Mouse (Mus musculus) neural tube, embryonic 11.5 days (tissue): ENCODE results near the gene Slc39a8. TPM values are rescaled to one million over a fixed set of nuclear protein-coding genes. Genes with fewer than 3 reads are reported as not detected.

Experiments
- ATAC-seq: fragments of 200-750 bp; cut with Nextera tagmentation; 2 replicates; pipeline ENCODE4 v1.8.0; 2017; ENCODE audit warnings: moderate number of reproducible peaks, mild to moderate bottlenecking, moderate TSS enrichment, moderate library complexity; ENCODE audit not compliant: insufficient read depth, low FRiP score, low TSS enrichment
- DNase-seq: peaks from one replicate; pipeline ENCODE4 v3.0.0-alpha.2; 2015; ENCODE audit warnings: low spot score
- H3K27ac ChIP-seq: fragments of 300-500 bp; sonication (generic); 2 replicates; pipeline ENCODE4 v1.5.1; 2014; ENCODE audit warnings: low read depth, mild to moderate bottlenecking, low read length
- H3K27me3 ChIP-seq: fragments of 300-500 bp; sonication (generic); 2 replicates; pipeline ENCODE4 v1.6.1; 2014; ENCODE audit warnings: mild to moderate bottlenecking, low read length, mixed read lengths; ENCODE audit not compliant: control insufficient read depth, insufficient read depth
- H3K36me3 ChIP-seq: fragments of 300-500 bp; sonication (generic); 2 replicates; pipeline ENCODE4 v1.6.1; 2014; ENCODE audit warnings: mild to moderate bottlenecking, low read length, moderate library complexity, mixed read lengths; ENCODE audit not compliant: control insufficient read depth, insufficient read depth
- H3K4me1 ChIP-seq: fragments of 300-500 bp; sonication (generic); 2 replicates; pipeline ENCODE4 v1.6.1; 2014; ENCODE audit warnings: low read length, mixed read lengths; ENCODE audit not compliant: control insufficient read depth, insufficient read depth
- H3K4me2 ChIP-seq: fragments of 300-500 bp; sonication (generic); 2 replicates; pipeline ENCODE4 v1.6.1; 2014; ENCODE audit warnings: low read depth, mild to moderate bottlenecking, moderate library complexity
- H3K4me3 ChIP-seq: fragments of 300-500 bp; sonication (generic); 2 replicates; pipeline ENCODE4 v1.5.1; 2014; ENCODE audit warnings: low read depth, low read length
- H3K9ac ChIP-seq: fragments of 300-500 bp; sonication (generic); 2 replicates; pipeline ENCODE4 v1.6.1; 2014; ENCODE audit warnings: mild to moderate bottlenecking, low read length
- H3K9me3 ChIP-seq: fragments of 300-500 bp; sonication (generic); 2 replicates; pipeline ENCODE4 v1.6.1; 2016; ENCODE audit warnings: low read length; ENCODE audit not compliant: control insufficient read depth
- WGBS: fragments of 180-500 bp; shearing (Covaris S2); extraction: QIAGEN DNeasy Blood & Tissue Kit; methylation state at CpG from one replicate; pipeline ENCODE4 v1.1.7; 2014; 5-methylcytosine and 5-hydroxymethylcytosine counted together
- polyA plus RNA-seq: library from polyadenylated mRNA; unstranded; fragments of >200 nt; fragmentation: Nextera tagmentation; extraction: Ambion mirVana; gene quantifications from 2 replicates; pipeline ENCODE4 v1.2.1, GENCODE M21; 2014

Slc39a8 gene
- polyA plus RNA-seq, 1 experiment from 2014 or later, result 20.6 TPM

GRCm38 (mm10) chr3:135840185-135840584, 15.1 kb downstream of the Slc39a8 start:
- Histone ChIP-seq H3K4me3 (no peak overlapping the region), H3K4me2 (no peak overlapping the region), H3K27me3 (no peaks in the 10 kb centered on the region), H3K4me1 (no peaks in the 10 kb centered on the region), H3K9ac (no peak overlapping the region), H3K9me3 (no peaks in the 10 kb centered on the region), H3K27ac (no peak overlapping the region), H3K36me3 (no peaks in the 10 kb centered on the region)
- ATAC-seq, result no peak
- 76% methylated on average over 12 of the region's 12 CpGs for WGBS
- no peak for DNase-seq

GRCm38 (mm10) chr3:135841716-135842511, 16.8 kb downstream of the Slc39a8 start:
- Histone ChIP-seq H3K9ac (no peak overlapping the region), H3K9me3 (no peaks in the 10 kb centered on the region), H3K27ac (no peak overlapping the region), H3K27me3 (no peaks in the 10 kb centered on the region), H3K4me1 (no peaks in the 10 kb centered on the region), H3K36me3 (no peaks in the 10 kb centered on the region), H3K4me2 (no peak overlapping the region), H3K4me3 (no peak overlapping the region)
- ATAC-seq (no peak), DNase-seq (no peak)
- 84% methylated on average over 7 of the region's 7 CpGs for WGBS

GRCm38 (mm10) chr3:135843181-135843580, 18.1 kb downstream of the Slc39a8 start:
- no peaks in the 10 kb centered on the region for H3K9me3 ChIP-seq
- 76% methylated on average over 5 of the region's 5 CpGs for WGBS
- H3K9ac ChIP-seq, result no peak overlapping the region
- no peaks in the 10 kb centered on the region for H3K36me3 ChIP-seq
- H3K4me1 ChIP-seq, result no peaks in the 10 kb centered on the region
- H3K4me2 ChIP-seq, result no peak overlapping the region
- H3K27me3 ChIP-seq, result no peaks in the 10 kb centered on the region
- no peak overlapping the region for H3K27ac ChIP-seq
- no peak for DNase-seq
- ATAC-seq, result no peak
- H3K4me3 ChIP-seq, result no peak overlapping the region

GRCm38 (mm10) chr3:135843707-135844106, 18.6 kb downstream of the Slc39a8 start:
- Histone ChIP-seq H3K4me1 (no peaks in the 10 kb centered on the region), H3K9me3 (no peaks in the 10 kb centered on the region), H3K27ac (no peak overlapping the region), H3K4me3 (no peak overlapping the region), H3K9ac (no peak overlapping the region), H3K4me2 (no peak overlapping the region), H3K27me3 (no peaks in the 10 kb centered on the region), H3K36me3 (no peaks in the 10 kb centered on the region)
- ATAC-seq (no peak), DNase-seq (no peak)
- 86% methylated on average over 8 of the region's 8 CpGs for WGBS

- ATAC-seq (no peak), DNase-seq (no peak)
- WGBS, result 97% methylated on average over 1 of the region's 1 CpGs
- Histone ChIP-seq H3K9ac (no peak overlapping the region), H3K4me1 (no peaks in the 10 kb centered on the region), H3K27ac (no peak overlapping the region), H3K36me3 (no peaks in the 10 kb centered on the region), H3K4me3 (no peak overlapping the region), H3K4me2 (no peak overlapping the region), H3K9me3 (no peaks in the 10 kb centered on the region), H3K27me3 (no peaks in the 10 kb centered on the region)
Observed at GRCm38 (mm10) chr3:135844835-135845234, 19.8 kb downstream of the Slc39a8 start.

GRCm38 (mm10) chr3:135845860-135846259, 20.8 kb downstream of the Slc39a8 start:
- Histone ChIP-seq H3K4me2 (no peak overlapping the region), H3K36me3 (no peaks in the 10 kb centered on the region), H3K27me3 (no peaks in the 10 kb centered on the region), H3K4me1 (no peaks in the 10 kb centered on the region), H3K9me3 (no peaks in the 10 kb centered on the region), H3K4me3 (no peak overlapping the region), H3K9ac (no peak overlapping the region), H3K27ac (no peak overlapping the region)
- DNase-seq, result no peak
- WGBS, result 70% methylated on average over 7 of the region's 7 CpGs
- ATAC-seq, result no peak

DNA sequence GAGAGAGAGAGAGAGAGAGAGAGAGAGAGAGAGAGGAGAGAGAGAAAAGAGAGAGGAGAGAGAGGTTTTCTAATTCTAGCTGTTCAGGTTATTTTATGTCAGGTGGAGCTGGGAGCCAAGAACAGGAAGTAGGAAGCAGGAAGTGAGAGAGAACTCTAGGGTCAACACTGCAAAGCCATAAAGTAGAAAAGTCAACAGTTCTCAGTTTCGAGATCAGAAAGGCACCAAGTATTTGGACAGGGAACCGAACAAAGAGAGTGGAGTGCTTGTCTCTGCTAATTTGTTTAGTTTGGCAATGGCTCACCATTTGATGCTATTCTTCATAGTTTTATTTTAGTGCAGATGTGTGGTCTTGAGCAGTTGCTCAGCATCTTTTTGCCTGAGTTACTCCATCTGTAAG, 26.5 kb downstream of the Slc39a8 start:
- ATAC-seq (no peak), DNase-seq (no peak)
- no peak overlapping the region for H3K27ac ChIP-seq
- H3K9ac ChIP-seq, result no peak overlapping the region
- H3K36me3 ChIP-seq, result no peaks in the 10 kb centered on the region
- H3K9me3 ChIP-seq, result no peaks in the 10 kb centered on the region
- no peaks in the 10 kb centered on the region for H3K27me3 ChIP-seq
- 82% methylated on average over 2 of the region's 2 CpGs for WGBS
- H3K4me2 ChIP-seq, result no peak overlapping the region
- H3K4me1 ChIP-seq, result no peaks in the 10 kb centered on the region
- no peak overlapping the region for H3K4me3 ChIP-seq

DNA sequence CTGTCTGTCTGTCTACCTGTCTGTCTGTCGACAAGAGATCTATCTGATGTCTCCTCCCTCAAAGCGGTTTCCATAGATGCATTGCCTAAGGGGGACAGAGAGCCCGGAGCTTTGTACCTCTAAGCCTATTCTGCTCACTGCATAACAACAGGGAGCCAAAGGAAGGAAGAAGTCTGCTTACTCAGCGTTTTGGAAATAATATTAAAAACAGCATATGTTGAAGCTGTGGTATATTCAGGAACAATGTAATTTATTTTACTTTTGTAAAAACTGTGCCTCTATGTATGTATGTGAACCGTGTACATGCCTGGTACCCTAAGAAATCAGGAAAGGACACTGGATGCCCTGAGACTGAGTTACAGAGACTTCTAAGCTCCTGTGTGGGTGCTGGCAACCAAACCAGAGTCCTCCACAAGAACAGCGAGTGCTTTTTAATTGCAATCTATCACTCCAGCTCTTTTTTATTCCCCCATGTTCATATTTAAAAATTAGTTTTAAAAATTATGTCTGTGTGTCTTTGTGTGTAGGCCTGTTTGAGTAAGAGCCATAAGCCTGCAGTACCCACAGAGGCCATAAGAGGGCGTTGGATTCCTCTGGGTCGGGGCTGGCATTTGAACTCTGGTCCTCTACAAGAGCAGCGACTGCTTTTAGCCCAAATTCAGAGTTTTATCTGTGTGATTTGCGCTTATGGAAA, 28.7 kb downstream of the Slc39a8 start:
- no peak overlapping the region for H3K4me3 ChIP-seq
- no peaks in the 10 kb centered on the region; the same call in 1 of the 2 replicates for H3K4me1 ChIP-seq
- ATAC-seq, result no peak
- no peak overlapping the region for H3K4me2 ChIP-seq
- no peak overlapping the region for H3K9ac ChIP-seq
- H3K27me3 ChIP-seq, result no peaks in the 10 kb centered on the region
- H3K9me3 ChIP-seq, result no peaks in the 10 kb centered on the region
- no peak for DNase-seq
- 83% methylated on average over 10 of the region's 10 CpGs for WGBS
- H3K27ac ChIP-seq, result no peak overlapping the region
- H3K36me3 ChIP-seq, result no peaks in the 10 kb centered on the region
